Mouse (Mus musculus) liver, adult 2 months (tissue): ENCODE data around the gene Vav2. TPM values are rescaled to one million over a fixed set of nuclear protein-coding genes. Genes with fewer than 3 reads are reported as not detected.

Experiments used
- DNase-seq: peaks from one replicate; pipeline ENCODE4 v3.0.0-alpha.2; 2011; ENCODE audit warnings: low read depth, low spot score; ENCODE audit errors: extremely low read depth
- H3K27ac ChIP-seq: fragments of 200-500 bp; replicated peaks from 2 replicates; pipeline ENCODE4 v1.5.1; 2012; ENCODE audit warnings: low read depth, mild to moderate bottlenecking, control low read depth, inconsistent platforms, low read length; ENCODE audit not compliant: insufficient read depth
- H3K27me3 ChIP-seq: fragments of 200-500 bp; 2 replicates; pipeline ENCODE4 v1.6.1; 2012; ENCODE audit warnings: mild to moderate bottlenecking, moderate library complexity, low read length, inconsistent platforms; ENCODE audit not compliant: control insufficient read depth, insufficient read depth
- H3K36me3 ChIP-seq: fragments of 200-500 bp; 2 replicates; pipeline ENCODE4 v1.6.1; 2012; ENCODE audit warnings: low read length, inconsistent platforms; ENCODE audit not compliant: control insufficient read depth, insufficient read depth
- H3K4me1 ChIP-seq: fragments of 200-500 bp; 2 replicates; pipeline ENCODE4 v1.6.1; 2011; ENCODE audit warnings: low read length; ENCODE audit not compliant: control insufficient read depth, insufficient read depth
- H3K4me3 ChIP-seq: fragments of 200-500 bp; 2 replicates; pipeline ENCODE4 v1.5.1; 2011; ENCODE audit warnings: low read depth, mild to moderate bottlenecking, control low read depth, low read length, moderate library complexity; ENCODE audit not compliant: insufficient read depth
- H3K79me2 ChIP-seq: fragments of 200-500 bp; 2 replicates; pipeline ENCODE4 v1.6.1; 2012; ENCODE audit warnings: inconsistent platforms, mild to moderate bottlenecking, low read length, moderate library complexity; ENCODE audit not compliant: control insufficient read depth, insufficient read depth
- H3K9ac ChIP-seq: fragments of 200-500 bp; 2 replicates; pipeline ENCODE4 v1.6.1; 2012; ENCODE audit warnings: low read depth, mild to moderate bottlenecking, control low read depth, inconsistent platforms, low read length
- CTCF ChIP-seq: fragments of 200-500 bp; IDR thresholded peaks from 2 replicates; pipeline ENCODE4 v1.5.1; 2011; ENCODE audit warnings: low read depth, low read length, control low read depth
- POLR2A ChIP-seq: fragments of 200-500 bp; IDR thresholded peaks from 2 replicates; pipeline ENCODE4 v1.6.1; 2011; ENCODE audit warnings: low read length, control low read depth; ENCODE audit not compliant: insufficient read depth; ENCODE audit errors: extremely low read depth
- WGBS: fragments of 180-500 bp; shearing (Covaris S2); methylation state at CpG from one replicate; pipeline ENCODE4 v1.1.7; 2018; 5-methylcytosine and 5-hydroxymethylcytosine counted together
- polyA plus RNA-seq: library from polyadenylated mRNA; depleted of rRNA; stranded (reverse); fragments of >200 nt; gene quantifications from 2 replicates; pipeline ENCODE4 v1.2.3, GENCODE M21; 2012
- total RNA-seq: library from RNA; depleted of rRNA; stranded (reverse); fragments of >200 nt; gene quantifications from 2 replicates; pipeline ENCODE4 v1.2.3, GENCODE M21; 2014

Gene Vav2
- total and polyA plus RNA-seq, 2 experiments, result 17.6 to 26.0 TPM

DNA sequence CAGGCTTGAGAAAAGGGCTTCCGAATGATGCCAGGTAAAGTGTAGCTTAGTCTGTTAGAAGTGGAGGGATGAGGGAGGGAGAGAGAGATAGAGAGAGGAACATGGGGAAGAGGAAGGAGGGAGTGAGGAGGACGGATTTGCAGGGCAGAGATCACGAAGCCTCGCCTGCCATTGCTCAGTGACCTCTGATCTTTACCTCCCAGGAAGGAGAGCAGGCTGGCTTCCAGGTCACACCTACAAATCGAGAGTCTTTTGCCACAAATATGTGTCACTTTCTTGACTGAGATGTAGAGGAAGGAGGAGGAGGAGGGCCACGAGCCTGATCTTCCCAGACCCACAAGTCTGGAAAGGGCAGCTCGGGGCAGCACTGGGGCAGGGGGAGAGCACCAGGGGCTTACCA is 142.4 kb downstream of the Vav2 start:
- no peak for TF ChIP-seq POLR2A
- no peak for TF ChIP-seq CTCF
- Histone ChIP-seq H3K9ac (no peak overlapping the region), H3K36me3 (peaks cover 3% of the 10 kb centered on the region; the same call in 1 of the 2 replicates), H3K4me1 (peaks cover 10% of the 10 kb centered on the region; the same call in 1 of the 2 replicates), H3K4me3 (no peak overlapping the region), H3K27me3 (no peaks in the 10 kb centered on the region), H3K27ac (no peak overlapping the region), H3K79me2 (0 out of 2 replicates have a peak, but pooled peaks cover 4% of the 10 kb centered on the region)
- DNase-seq, result peak; percentile 79
- 28% methylated on average over 7 of the region's 7 CpGs for WGBS

DNA sequence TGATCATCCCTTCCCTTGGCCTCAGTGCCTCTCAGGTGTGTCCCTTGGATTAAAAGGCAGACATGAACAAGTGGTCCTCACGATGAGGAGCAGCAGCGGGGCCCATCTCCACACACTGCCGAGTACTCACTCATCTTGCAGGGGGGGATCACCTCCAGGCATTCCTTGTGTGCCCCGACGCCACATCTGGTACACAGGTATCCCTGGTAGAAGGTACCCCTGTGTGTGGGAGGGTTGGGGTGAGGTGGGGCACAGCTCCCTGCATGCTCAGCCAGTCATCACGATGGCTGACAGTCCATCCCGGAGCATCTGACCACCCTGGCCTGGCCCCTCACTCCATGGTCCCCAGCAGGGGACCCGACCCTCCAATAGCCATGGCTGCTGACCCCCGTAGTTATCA is 145.1 kb downstream of the Vav2 start:
- 93% methylated on average over 9 of the region's 9 CpGs for WGBS
- Histone ChIP-seq H3K4me1 (peaks cover 8% of the 10 kb centered on the region; the same call in 1 of the 2 replicates), H3K79me2 (no peaks in the 10 kb centered on the region), H3K4me3 (no peak overlapping the region), H3K27ac (no peak overlapping the region), H3K9ac (no peak overlapping the region), H3K27me3 (no peaks in the 10 kb centered on the region), H3K36me3 (peaks cover 9% of the 10 kb centered on the region; the same call in 1 of the 2 replicates)
- no peak for DNase-seq
- TF ChIP-seq CTCF, result no peak
- TF ChIP-seq POLR2A, result no peak

DNA sequence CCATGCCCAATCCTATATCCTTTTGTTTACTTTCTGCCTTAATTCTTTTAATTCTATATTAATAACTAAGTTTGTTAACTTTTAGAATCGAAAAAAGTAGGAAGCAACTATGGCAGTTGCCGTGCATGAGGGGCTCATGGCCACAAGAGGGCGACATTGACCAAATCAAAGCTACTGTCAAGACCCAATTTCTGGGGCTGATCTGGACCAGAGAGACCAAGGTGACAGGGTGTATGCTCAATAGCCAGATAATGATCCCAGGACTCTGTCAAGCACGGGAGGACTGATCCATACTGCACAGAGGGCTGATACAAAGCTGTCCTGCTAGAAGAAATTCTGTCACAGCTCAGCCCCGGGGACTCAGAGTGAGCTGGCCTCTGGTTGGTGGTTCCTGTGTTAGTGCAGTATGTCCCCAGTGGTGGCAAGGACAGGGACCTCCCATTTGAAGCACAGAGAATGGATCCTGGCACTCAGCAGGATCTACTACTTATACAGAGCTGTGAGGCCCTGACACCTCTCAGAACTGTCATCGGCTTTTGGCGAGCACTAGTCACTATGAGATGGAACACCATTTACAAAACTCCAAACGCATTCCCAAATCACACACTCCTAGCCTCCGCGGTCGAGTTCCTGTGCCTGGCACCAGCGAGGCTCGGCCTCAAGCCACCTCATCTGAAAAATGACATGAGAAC is 145.8 kb downstream of the Vav2 start:
- no peaks in the 10 kb centered on the region for H3K79me2 ChIP-seq
- no peak overlapping the region for H3K9ac ChIP-seq
- no peak overlapping the region for H3K4me3 ChIP-seq
- H3K27me3 ChIP-seq, result no peaks in the 10 kb centered on the region
- TF ChIP-seq POLR2A (no peak), CTCF (peak; percentile 76)
- peaks cover 9% of the 10 kb centered on the region; the same call in 1 of the 2 replicates for H3K36me3 ChIP-seq
- peak; percentile 47 for DNase-seq
- peaks cover 8% of the 10 kb centered on the region; the same call in 1 of the 2 replicates for H3K4me1 ChIP-seq
- 68% methylated on average over 13 of the region's 13 CpGs for WGBS
- H3K27ac ChIP-seq, result no peak overlapping the region

DNA sequence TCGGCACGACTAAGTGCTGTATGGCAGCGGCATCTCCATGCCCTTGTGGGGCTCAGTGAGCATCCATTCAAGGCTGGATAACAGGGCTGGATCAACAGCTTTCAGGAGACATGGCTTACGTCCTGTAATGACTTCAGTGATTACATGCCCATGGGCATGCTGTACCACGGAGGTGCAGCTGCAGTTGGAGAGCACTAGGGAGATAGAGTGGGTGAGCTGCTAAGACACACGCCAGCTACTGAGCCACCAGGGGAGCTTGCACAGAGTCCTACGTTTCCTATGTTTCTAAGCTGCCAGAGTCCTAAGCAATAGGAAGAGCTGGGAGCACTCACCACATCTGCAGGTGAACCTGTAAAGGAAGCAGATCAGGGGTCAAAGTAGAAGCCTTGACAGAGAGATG is 148.0 kb downstream of the Vav2 start:
- peaks cover 10% of the 10 kb centered on the region; the same call in 1 of the 2 replicates for H3K36me3 ChIP-seq
- H3K27ac ChIP-seq, result no peak overlapping the region
- 98% methylated on average over 7 of the region's 7 CpGs for WGBS
- no peak overlapping the region for H3K9ac ChIP-seq
- no peaks in the 10 kb centered on the region for H3K79me2 ChIP-seq
- DNase-seq, result no peak
- no peaks in the 10 kb centered on the region for H3K27me3 ChIP-seq
- H3K4me3 ChIP-seq, result no peak overlapping the region
- no peaks in the 10 kb centered on the region for H3K4me1 ChIP-seq
- TF ChIP-seq CTCF, result no peak
- no peak for TF ChIP-seq POLR2A

DNA sequence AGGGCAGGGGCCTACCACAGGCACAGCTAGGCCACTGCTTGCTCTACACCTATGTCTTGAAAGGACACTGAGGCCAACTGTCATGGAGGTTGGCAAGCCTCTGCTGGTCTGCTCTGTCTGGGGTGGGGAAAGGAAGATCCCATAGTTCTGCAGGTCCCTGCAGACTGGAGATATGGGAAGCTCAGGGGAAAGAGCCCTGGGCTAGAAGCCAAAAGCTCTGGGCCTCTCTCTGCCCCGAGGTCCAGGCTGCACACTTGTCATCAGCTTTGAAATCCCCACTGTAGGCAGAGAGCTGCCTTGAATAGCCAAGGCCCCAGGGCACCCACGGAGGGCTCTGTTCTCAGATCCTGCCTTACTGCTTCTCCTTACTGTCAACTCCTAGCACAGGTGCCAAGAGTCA is 158.5 kb downstream of the Vav2 start:
- Histone ChIP-seq H3K4me3 (no peak overlapping the region), H3K27me3 (no peaks in the 10 kb centered on the region), H3K4me1 (0 out of 2 replicates have a peak, but pooled peaks cover 1% of the 10 kb centered on the region), H3K27ac (no peak overlapping the region), H3K79me2 (no peaks in the 10 kb centered on the region), H3K36me3 (peaks cover 26% of the 10 kb centered on the region), H3K9ac (no peak overlapping the region)
- no peak for TF ChIP-seq POLR2A
- TF ChIP-seq CTCF, result no peak
- no peak for DNase-seq
- 42% methylated on average over 2 of the region's 2 CpGs for WGBS

DNA sequence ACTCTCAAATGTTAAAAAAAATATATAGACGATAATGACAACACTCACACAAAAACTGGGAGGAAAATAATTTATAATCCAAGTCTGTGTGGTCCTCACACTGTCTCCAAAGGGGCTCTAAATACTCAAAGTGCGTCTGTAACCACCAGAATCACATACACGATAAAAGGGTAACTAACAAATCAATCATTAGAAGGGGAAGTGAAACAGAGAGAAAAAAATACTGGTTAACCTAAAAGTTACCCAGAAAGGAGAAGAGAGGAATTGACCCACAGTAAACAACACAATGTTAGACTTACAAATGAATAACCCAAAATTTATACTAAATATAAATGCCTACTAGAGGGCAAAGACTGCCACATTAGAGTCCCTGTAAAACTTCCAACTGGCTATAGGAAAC is 161.0 kb downstream of the Vav2 start:
- Histone ChIP-seq H3K4me3 (no peak overlapping the region), H3K4me1 (0 out of 2 replicates have a peak, but pooled peaks cover 2% of the 10 kb centered on the region), H3K27ac (no peak overlapping the region), H3K27me3 (no peaks in the 10 kb centered on the region), H3K36me3 (peaks cover 20% of the 10 kb centered on the region), H3K79me2 (no peaks in the 10 kb centered on the region), H3K9ac (no peak overlapping the region)
- 79% methylated on average over 3 of the region's 3 CpGs for WGBS
- DNase-seq, result no peak
- TF ChIP-seq CTCF (no peak), POLR2A (no peak)
